Comparison of ENCODE assay signal across 12 mouse cellular contexts in the genomic region with DNA sequence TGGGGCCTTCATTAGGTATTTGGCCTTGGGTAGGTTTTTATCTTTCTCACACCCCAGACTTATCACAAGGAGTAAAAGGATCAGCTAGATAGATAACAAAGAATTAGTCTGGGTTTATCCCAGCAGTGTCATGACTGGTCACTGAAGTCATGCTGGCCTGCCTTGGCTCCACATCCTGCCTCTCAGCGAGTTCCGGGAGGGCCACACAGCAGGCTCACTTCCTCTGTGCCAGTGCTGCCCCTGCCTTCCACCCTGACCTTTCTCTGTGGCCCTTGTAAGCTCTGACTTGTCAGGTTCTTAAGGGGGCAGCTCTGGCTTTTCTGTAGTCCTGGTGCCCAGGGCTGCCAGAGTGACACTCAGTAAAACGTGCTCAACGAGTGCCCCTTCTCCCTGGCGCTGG. TPM values are rescaled to one million over a fixed set of nuclear protein-coding genes. Genes with fewer than 3 reads are reported as not detected.
DNase-seq lines count a peak whose midpoint lies in the region; ATAC-seq and TF ChIP-seq lines count a peak whose summit lies in the region.
"Had no signal": no experiment of that assay in that cellular context is flagged by ENCODE, and none has a peak within 500 bp of the region (broad histone marks: within the 10 kb centered on the region; RNA-seq: fewer than 3 reads in every experiment).

No protein-coding gene starts in this region.

- H3K4me2 ChIP-seq in hindbrain, embryonic 11.5 days (replicated peaks; ENCODE audit: low read depth, low read length) = no peak overlapping the region
- no peak overlapping the region for H3K4me2 ChIP-seq in midbrain, embryonic 13.5 days (replicated peaks)
- no peak overlapping the region for H3K4me2 ChIP-seq in hindbrain, postnatal 0 days (ENCODE audit: low read depth, low read length)
- H3K4me2 ChIP-seq: neural tube, embryonic 12.5 days had no signal

- no peak for ATAC-seq in hindbrain, embryonic 11.5 days (ENCODE audit: low FRiP score)
- no peak for ATAC-seq in midbrain, embryonic 13.5 days
- no peak for ATAC-seq in hindbrain, postnatal 0 days

- peaks cover 66% of the 10 kb centered on the region for H3K4me1 ChIP-seq in hindbrain, embryonic 10.5 days (replicated peaks)
- H3K4me1 ChIP-seq in hindbrain, embryonic 11.5 days (replicated peaks; ENCODE audit: control insufficient read depth, insufficient read depth, low read length) = peaks cover 4% of the 10 kb centered on the region; the same call in 1 of the 2 replicates
- H3K4me1 ChIP-seq in midbrain, embryonic 10.5 days = peaks cover 49% of the 10 kb centered on the region
- H3K4me1 ChIP-seq in midbrain, embryonic 13.5 days (replicated peaks) = peaks cover 45% of the 10 kb centered on the region
- peaks cover 39% of the 10 kb centered on the region for H3K4me1 ChIP-seq in hindbrain, postnatal 0 days (ENCODE audit: insufficient read depth, low read length)
- peaks cover 74% of the 10 kb centered on the region for H3K4me1 ChIP-seq in olfactory bulb, adult 2 months (ENCODE audit: control insufficient read depth, insufficient read depth, low read length)

- no peak for TF ChIP-seq CTCF in hindbrain, postnatal 0 days (IDR thresholded peaks at IDR 0.05; ENCODE audit: low read depth)
- no peak for TF ChIP-seq CTCF in olfactory bulb, adult 2 months (IDR thresholded peaks at IDR 0.05; ENCODE audit: insufficient read depth, low read depth, low read length)

- no peak overlapping the region for H3K9ac ChIP-seq in hindbrain, embryonic 11.5 days (ENCODE audit: low read depth, low read length)
- H3K9ac ChIP-seq in midbrain, embryonic 13.5 days (replicated peaks) = no peak overlapping the region
- H3K9ac ChIP-seq in hindbrain, postnatal 0 days (replicated peaks; ENCODE audit: low read length) = no peak overlapping the region
- H3K9ac ChIP-seq: neural tube, embryonic 12.5 days had no signal

- no peaks in the 10 kb centered on the region for H3K27me3 ChIP-seq in hindbrain, embryonic 10.5 days (ENCODE audit: insufficient read depth, poor library complexity, severe bottlenecking)
- no peaks in the 10 kb centered on the region for H3K27me3 ChIP-seq in hindbrain, embryonic 11.5 days (ENCODE audit: control insufficient read depth, insufficient read depth, low read length)
- H3K27me3 ChIP-seq in midbrain, embryonic 10.5 days (ENCODE audit: low read depth, poor library complexity, severe bottlenecking) = no peaks in the 10 kb centered on the region
- H3K27me3 ChIP-seq in midbrain, embryonic 13.5 days = no peaks in the 10 kb centered on the region
- H3K27me3 ChIP-seq in hindbrain, postnatal 0 days (ENCODE audit: insufficient read depth, low read length) = no peaks in the 10 kb centered on the region
- H3K27me3 ChIP-seq: neural tube, embryonic 12.5 days had no signal

- no peak overlapping the region for H3K4me3 ChIP-seq in hindbrain, embryonic 10.5 days
- no peak overlapping the region for H3K4me3 ChIP-seq in hindbrain, embryonic 11.5 days (ENCODE audit: low read depth, low read length)
- H3K4me3 ChIP-seq in midbrain, embryonic 10.5 days = no peak overlapping the region
- no peak overlapping the region for H3K4me3 ChIP-seq in midbrain, embryonic 13.5 days (replicated peaks)
- H3K4me3 ChIP-seq in hindbrain, postnatal 0 days (ENCODE audit: low read length) = no peak overlapping the region
- no peak overlapping the region for H3K4me3 ChIP-seq in olfactory bulb, adult 2 months (ENCODE audit: insufficient read depth, low read depth, low read length)
- H3K4me3 ChIP-seq: neural tube, embryonic 12.5 days had no signal

- H3K36me3 ChIP-seq in hindbrain, embryonic 10.5 days = no peaks in the 10 kb centered on the region
- no peaks in the 10 kb centered on the region for H3K36me3 ChIP-seq in hindbrain, embryonic 11.5 days (ENCODE audit: control insufficient read depth, insufficient read depth, low read length)
- H3K36me3 ChIP-seq in midbrain, embryonic 10.5 days = no peaks in the 10 kb centered on the region
- H3K36me3 ChIP-seq in midbrain, embryonic 13.5 days = no peaks in the 10 kb centered on the region
- H3K36me3 ChIP-seq in hindbrain, postnatal 0 days (ENCODE audit: insufficient read depth, low read length) = no peaks in the 10 kb centered on the region
- H3K36me3 ChIP-seq: neural tube, embryonic 12.5 days had no signal

- peak overlapping the region; percentile 53; the same call in 1 of the 2 replicates for H3K27ac ChIP-seq in hindbrain, embryonic 10.5 days
- no peak overlapping the region for H3K27ac ChIP-seq in hindbrain, embryonic 11.5 days (ENCODE audit: low read depth, low read length)
- 0 out of 2 replicates have a peak overlapping the region, but pooled peaks have one; percentile 13 for H3K27ac ChIP-seq in midbrain, embryonic 10.5 days (replicated peaks)
- H3K27ac ChIP-seq in midbrain, embryonic 13.5 days = no peak overlapping the region
- peak overlapping the region; percentile 69 for H3K27ac ChIP-seq in hindbrain, postnatal 0 days
- peak overlapping the region; percentile 87 for H3K27ac ChIP-seq in olfactory bulb, adult 2 months (ENCODE audit: insufficient read depth, low read depth, low read length)
- H3K27ac ChIP-seq: kidney, postnatal 0 days; neural tube, embryonic 12.5 days had no signal

- DNase-seq in hindbrain, embryonic 10.5 days (ENCODE audit: low spot score) = no peak
- DNase-seq in hindbrain, embryonic 11.5 days (ENCODE audit: low spot score) = no peak
- no peak for DNase-seq in midbrain, embryonic 10.5 days (ENCODE audit: low spot score)
- no peak for DNase-seq in hindbrain, postnatal 0 days (ENCODE audit: low spot score)
- no peak for DNase-seq in layer of hippocampus, adult 18-20 months (ENCODE audit: low spot score in 2 of 2)
- DNase-seq: embryo, embryonic 11 days; lung, adult 2 months had no signal

- no peaks in the 10 kb centered on the region for H3K9me3 ChIP-seq in hindbrain, embryonic 10.5 days
- H3K9me3 ChIP-seq in hindbrain, embryonic 11.5 days (ENCODE audit: control insufficient read depth, low read length) = no peaks in the 10 kb centered on the region
- H3K9me3 ChIP-seq in midbrain, embryonic 10.5 days (replicated peaks) = no peaks in the 10 kb centered on the region
- no peaks in the 10 kb centered on the region for H3K9me3 ChIP-seq in midbrain, embryonic 13.5 days
- H3K9me3 ChIP-seq in hindbrain, postnatal 0 days (ENCODE audit: low read length) = no peaks in the 10 kb centered on the region
- H3K9me3 ChIP-seq: neural tube, embryonic 12.5 days had no signal

- WGBS in hindbrain, embryonic 10.5 days = 67% methylated on average over 5 of the region's 5 CpGs
- 67% methylated on average over 5 of the region's 5 CpGs for WGBS in hindbrain, embryonic 11.5 days
- 77% methylated on average over 5 of the region's 5 CpGs for WGBS in midbrain, embryonic 10.5 days
- WGBS in midbrain, embryonic 13.5 days = 82% methylated on average over 5 of the region's 5 CpGs
- 59% methylated on average over 5 of the region's 5 CpGs for WGBS in hindbrain, postnatal 0 days
- 55% methylated on average over 5 of the region's 5 CpGs for WGBS in olfactory bulb, adult 2 months

- TF ChIP-seq POLR2A in olfactory bulb, adult 2 months (IDR thresholded peaks at IDR 0.05; ENCODE audit: insufficient read depth, low read depth, low read length) = no peak

RNA-seq across cellular contexts. Expression of a gene that starts 11.3 kb away (rescaled TPM):
- polyA plus RNA-seq in hindbrain, embryonic 10.5 days (2016; fragmentation: Nextera tagmentation; extraction: Ambion mirVana) = 30.0 and 34.1 TPM in 2 replicates
- polyA plus RNA-seq in hindbrain, embryonic 11.5 days (2014; fragmentation: Nextera tagmentation; extraction: Ambion mirVana) = 25.6 and 26.5 TPM in 2 replicates
- 29.5 and 37.2 TPM in 2 replicates for polyA plus RNA-seq in midbrain, embryonic 10.5 days (2016; fragmentation: Nextera tagmentation; extraction: Ambion mirVana)
- 45.5 and 46.5 TPM in 2 replicates for polyA plus RNA-seq in midbrain, embryonic 13.5 days (2015; fragmentation: Nextera tagmentation; extraction: Ambion mirVana)
- 214 and 230 TPM in 2 replicates for total RNA-seq in hindbrain, postnatal 0 days (2014; rRNA removed)
- polyA plus RNA-seq in hindbrain, postnatal 0 days (2015; fragmentation: Nextera tagmentation; extraction: Ambion mirVana) = 94.2 and 103 TPM in 2 replicates
- polyA plus RNA-seq in olfactory bulb, adult 2 months (2012; ENCODE audit: insufficient read depth, insufficient read length, low replicate concordance, missing spikeins) = not detected in 2 replicates
- 10 to 100 TPM; 77.1 to 86.9 TPM for total RNA-seq in layer of hippocampus, adult 18-20 months (2021)

RNA-seq across cellular contexts. Expression of a gene that starts 59.5 kb away (rescaled TPM):
- 0.16 and 0.31 TPM in 2 replicates for polyA plus RNA-seq in hindbrain, embryonic 10.5 days (2016; fragmentation: Nextera tagmentation; extraction: Ambion mirVana)
- polyA plus RNA-seq in hindbrain, embryonic 11.5 days (2014; fragmentation: Nextera tagmentation; extraction: Ambion mirVana) = 0.17 and 0.18 TPM in 2 replicates
- 0.47 and 0.60 TPM in 2 replicates for polyA plus RNA-seq in midbrain, embryonic 10.5 days (2016; fragmentation: Nextera tagmentation; extraction: Ambion mirVana)
- polyA plus RNA-seq in midbrain, embryonic 13.5 days (2015; fragmentation: Nextera tagmentation; extraction: Ambion mirVana) = not detected in 2 replicates
- 4.1 and 5.1 TPM in 2 replicates for total RNA-seq in hindbrain, postnatal 0 days (2014; rRNA removed)
- 0.81 and 0.84 TPM in 2 replicates for polyA plus RNA-seq in hindbrain, postnatal 0 days (2015; fragmentation: Nextera tagmentation; extraction: Ambion mirVana)
- not detected in 2 replicates for polyA plus RNA-seq in olfactory bulb, adult 2 months (2012; ENCODE audit: insufficient read depth, insufficient read length, low replicate concordance, missing spikeins)
- total RNA-seq in layer of hippocampus, adult 18-20 months (2021) = 100 to 1,000 TPM in 1 of 2 experiments, 10 to 100 TPM in 1; 89.7 to 102 TPM
- total RNA-seq: hematopoietic stem cell, adult 5-6 weeks had no signal

Comparison
In these comparisons a context has a peak if more than half of its experiments do, and no peak if none do; other contexts are left out.
1. H3K27ac ChIP-seq: peak in hindbrain, embryonic 10.5 days (single experiment), midbrain, embryonic 10.5 days (single experiment), hindbrain, postnatal 0 days (single experiment) and olfactory bulb, adult 2 months (single experiment); none in hindbrain, embryonic 11.5 days (single experiment) and midbrain, embryonic 13.5 days (single experiment).